Mouse (Mus musculus) liver, postnatal 0 days (tissue): ENCODE measurements around the gene Zfp473.

Experiments used
- CTCF ChIP-seq: sonication (generic); IDR thresholded peaks from 2 replicates; pipeline ENCODE4 v1.5.1; 2016; ENCODE audit warnings: antibody characterized with exemption, low read depth
- EP300 ChIP-seq: IDR thresholded peaks from 2 replicates; pipeline ENCODE4 v1.6.1; 2016; ENCODE audit warnings: antibody characterized with exemption, low read depth, mild to moderate bottlenecking

GRCm38 (mm10) chr7:44792781-44793180, 41.9 kb upstream of the Zfp473 start:
- TF ChIP-seq CTCF (no peak), EP300 (no peak)
